Mouse (Mus musculus) lung, adult 2 months (tissue): ENCODE results near the gene Rapsn.

Source experiments
- CTCF ChIP-seq: fragments of 200-500 bp; IDR thresholded peaks from 2 replicates; pipeline ENCODE4 v1.5.1; 2011; ENCODE audit warnings: mild to moderate bottlenecking, low read length, control low read depth; ENCODE audit not compliant: insufficient read depth
- POLR2A ChIP-seq: fragments of 200-500 bp; IDR thresholded peaks from 2 replicates; pipeline ENCODE4 v1.6.1; 2011; ENCODE audit warnings: low read depth, mild to moderate bottlenecking, control low read depth, low read length, borderline replicate concordance; ENCODE audit errors: extremely low read depth

DNA sequence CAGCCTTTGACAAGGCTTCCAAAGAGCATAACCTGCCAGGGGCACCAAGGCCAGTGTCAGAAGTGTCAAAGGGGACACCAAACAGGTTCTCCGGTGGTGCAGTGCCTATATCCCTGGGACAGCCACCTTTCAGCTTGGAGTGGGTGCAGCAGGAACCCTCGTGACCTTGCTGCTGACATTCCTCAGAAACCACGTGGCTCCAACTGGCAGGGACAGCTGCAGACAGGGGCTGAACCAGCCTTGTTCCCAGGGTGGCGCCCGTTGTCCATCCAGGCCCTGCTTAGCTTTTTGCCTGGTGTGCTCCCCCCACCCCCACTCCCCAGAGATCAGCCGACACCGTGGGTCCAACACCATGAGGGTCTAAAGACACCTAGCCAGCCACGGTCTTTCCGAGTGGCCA is at the start of gene Rapsn:
- TF ChIP-seq CTCF, result no peak
- TF ChIP-seq POLR2A, result no peak
